Mouse (Mus musculus) kidney, embryonic 15.5 days (tissue): ENCODE measurements around the gene Rpp38. TPM values are rescaled to one million over a fixed set of nuclear protein-coding genes. Genes with fewer than 3 reads are reported as not detected.
A peak's percentile ranks its signal among the peaks of the same experiment; 100 is the strongest.

ENCODE experiments used
- ATAC-seq: fragments of 200-750 bp; cut with Nextera tagmentation; replicated peaks from 2 replicates; pipeline ENCODE4 v1.8.0; 2017; ENCODE audit warnings: moderate TSS enrichment; ENCODE audit not compliant: low FRiP score
- H3K27ac ChIP-seq: fragments of 300-500 bp; sonication (generic); 2 replicates; pipeline ENCODE4 v1.5.1; 2015; ENCODE audit warnings: mild to moderate bottlenecking, inconsistent platforms
- H3K27me3 ChIP-seq: fragments of 300-500 bp; sonication (generic); 2 replicates; pipeline ENCODE4 v1.6.1; 2015; ENCODE audit warnings: inconsistent platforms
- H3K36me3 ChIP-seq: fragments of 300-500 bp; sonication (generic); 2 replicates; pipeline ENCODE4 v1.6.1; 2015; ENCODE audit warnings: inconsistent platforms
- H3K4me1 ChIP-seq: fragments of 300-500 bp; sonication (generic); 2 replicates; pipeline ENCODE4 v1.6.1; 2015; ENCODE audit warnings: inconsistent platforms
- H3K4me2 ChIP-seq: fragments of 300-500 bp; sonication (generic); 2 replicates; pipeline ENCODE4 v1.6.1; 2015; ENCODE audit warnings: moderate library complexity, mild to moderate bottlenecking, inconsistent platforms
- H3K4me3 ChIP-seq: fragments of 300-500 bp; sonication (generic); replicated peaks from 2 replicates; pipeline ENCODE4 v1.5.1; 2015; ENCODE audit warnings: mild to moderate bottlenecking, inconsistent platforms
- H3K9ac ChIP-seq: fragments of 300-500 bp; sonication (generic); 2 replicates; pipeline ENCODE4 v1.6.1; 2015; ENCODE audit warnings: mild to moderate bottlenecking, inconsistent platforms
- H3K9me3 ChIP-seq: fragments of 300-500 bp; sonication (generic); replicated peaks from 2 replicates; pipeline ENCODE4 v1.6.1; 2016; ENCODE audit warnings: inconsistent platforms
- WGBS: fragments of 180-500 bp; shearing (Covaris S2); methylation state at CpG from one replicate; pipeline ENCODE4 v1.1.7; 2015; ENCODE audit warnings: mixed read lengths; 5-methylcytosine and 5-hydroxymethylcytosine counted together
- polyA plus RNA-seq: library from polyadenylated mRNA; unstranded; fragments of >200 nt; fragmentation: Nextera tagmentation; extraction: Ambion mirVana; gene quantifications from 2 replicates; pipeline ENCODE4 v1.2.1, GENCODE M21; 2015

The Rpp38 gene
- polyA plus RNA-seq, 1 experiment from 2014 or later: 20.3 TPM

DNA sequence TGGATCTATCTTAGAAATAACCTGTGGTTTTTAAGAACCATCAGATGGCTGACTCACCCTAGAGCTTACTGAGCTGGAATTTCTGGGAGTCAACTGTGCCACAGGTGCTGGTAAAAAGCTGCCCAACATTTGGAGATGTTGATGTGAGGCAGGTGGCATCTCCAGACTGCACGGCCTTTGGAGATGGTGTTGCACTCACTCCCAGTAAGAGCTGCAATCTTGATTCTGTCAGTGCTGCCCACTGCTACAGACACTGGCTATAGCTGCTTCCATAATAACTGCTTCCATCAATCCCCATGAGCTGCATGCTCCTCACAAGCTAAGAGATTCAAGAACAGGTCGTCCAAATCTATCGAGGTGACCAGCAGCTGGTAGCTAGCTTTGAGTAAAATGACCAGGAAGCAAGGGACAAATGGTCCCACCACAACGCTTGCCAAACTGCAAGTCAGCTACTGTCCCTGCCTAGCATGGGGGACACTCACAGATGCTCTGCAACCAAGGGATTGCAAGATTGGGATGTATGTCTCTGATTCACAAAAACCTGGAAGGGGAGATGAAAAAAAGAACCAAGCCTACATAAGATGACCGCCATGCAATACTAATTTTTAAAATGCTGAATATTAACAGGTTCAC, 1.3 kb downstream of the Rpp38 start:
- WGBS: 69% methylated on average over 5 of the region's 5 CpGs

DNA sequence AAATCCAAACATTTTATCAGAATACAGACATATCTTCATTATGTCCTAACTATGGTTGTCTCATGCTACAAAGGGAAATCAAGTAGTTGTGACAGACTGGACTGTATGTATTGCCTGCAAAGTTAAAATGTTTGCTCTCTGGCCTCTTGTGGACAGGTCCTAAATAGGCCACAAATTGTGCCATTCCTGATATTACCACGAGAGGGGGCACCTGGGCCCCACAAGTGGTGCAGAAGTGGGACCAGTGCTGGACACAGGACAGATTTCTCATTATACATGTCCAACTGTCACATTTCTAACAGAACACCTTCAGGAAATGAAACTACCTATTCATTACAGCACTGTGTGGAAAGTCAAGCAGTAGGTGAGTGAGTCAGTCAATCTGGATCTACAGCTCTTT, 5.1 kb downstream of the Rpp38 start:
- H3K27ac ChIP-seq: no peak overlapping the region
- H3K9me3 ChIP-seq: no peaks in the 10 kb centered on the region
- 53% methylated on average over 1 of the region's 1 CpGs for WGBS
- H3K27me3 ChIP-seq: no peaks in the 10 kb centered on the region
- H3K4me2 ChIP-seq: no peak overlapping the region
- ATAC-seq: no peak
- peaks cover 64% of the 10 kb centered on the region for H3K36me3 ChIP-seq
- peaks cover 17% of the 10 kb centered on the region for H3K4me1 ChIP-seq
- H3K4me3 ChIP-seq: no peak overlapping the region
- no peak overlapping the region for H3K9ac ChIP-seq

More for the DNA sequence above, 1.3 kb downstream of the Rpp38 start:
- Histone ChIP-seq H3K9ac (peak overlapping the region; percentile 68), H3K4me2 (peak overlapping the region; percentile 62), H3K27me3 (peaks cover 9% of the 10 kb centered on the region), H3K27ac (no peak overlapping the region), H3K36me3 (peaks cover 30% of the 10 kb centered on the region), H3K4me3 (peak overlapping the region; percentile 64), H3K4me1 (peaks cover 26% of the 10 kb centered on the region), H3K9me3 (no peaks in the 10 kb centered on the region)
- no peak for ATAC-seq

DNA sequence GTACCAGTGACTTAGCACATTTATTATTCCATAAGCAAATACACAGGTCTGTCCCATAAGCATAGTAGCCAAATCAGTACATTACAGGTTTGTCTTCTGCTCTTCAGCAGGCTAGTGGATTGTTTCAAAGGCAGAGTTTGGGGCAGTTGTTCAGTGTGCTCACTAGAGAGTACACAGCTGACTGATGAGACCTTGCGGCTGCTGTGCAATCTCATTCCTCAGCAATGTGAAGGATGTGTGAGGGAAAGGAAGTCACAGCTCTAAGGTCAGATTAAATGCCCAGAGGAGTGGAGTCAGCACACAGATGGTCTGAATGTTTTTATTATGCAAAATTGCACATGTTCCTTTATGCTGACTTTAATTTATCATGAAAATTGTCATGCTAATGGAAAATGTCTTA, 5.9 kb downstream of the Rpp38 start:
- 75% methylated on average over 1 of the region's 1 CpGs for WGBS

DNA sequence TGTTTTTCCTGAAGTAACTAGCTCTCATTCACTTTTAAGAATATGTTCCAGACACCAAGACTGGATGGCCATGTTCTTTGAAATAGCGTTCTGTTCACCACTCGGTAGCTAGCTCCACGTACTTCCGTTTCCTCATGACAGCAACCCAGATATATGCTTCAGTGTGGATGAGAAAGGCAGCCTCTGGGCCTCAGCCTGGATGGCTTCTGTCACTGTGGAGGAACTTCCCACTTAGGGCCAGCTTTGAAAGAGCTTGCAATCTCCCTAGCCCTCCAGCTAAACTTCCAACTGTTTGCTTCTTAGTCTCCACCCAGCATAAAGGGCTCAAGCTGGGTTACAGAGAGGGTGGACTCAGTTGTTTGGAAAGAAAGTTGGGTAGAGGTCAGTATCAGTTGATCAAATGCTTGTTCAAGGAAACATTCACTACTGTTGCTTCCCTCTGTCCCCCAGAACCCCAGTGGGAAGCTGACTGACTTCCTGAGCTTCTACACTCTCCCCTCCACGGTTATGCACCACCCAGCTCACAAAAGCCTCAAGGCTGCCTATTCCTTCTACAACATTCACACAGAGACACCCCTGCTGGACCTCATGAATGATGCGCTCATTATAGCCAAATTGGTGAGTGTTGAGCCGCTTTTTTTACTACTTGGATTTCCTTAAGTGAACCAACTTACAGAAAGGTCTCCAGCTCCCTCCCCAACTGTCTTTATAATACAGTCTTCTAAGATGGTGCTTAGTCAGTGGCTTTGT, 7.9 kb downstream of the Rpp38 start:
- Histone ChIP-seq H3K27ac (no peak overlapping the region), H3K9me3 (no peaks in the 10 kb centered on the region), H3K4me3 (no peak overlapping the region), H3K9ac (no peak overlapping the region), H3K36me3 (peaks cover 84% of the 10 kb centered on the region), H3K4me1 (no peaks in the 10 kb centered on the region), H3K4me2 (no peak overlapping the region), H3K27me3 (no peaks in the 10 kb centered on the region)
- ATAC-seq: no peak
- 94% methylated on average over 7 of the region's 7 CpGs for WGBS

More for the DNA sequence above, 5.9 kb downstream of the Rpp38 start:
- no peaks in the 10 kb centered on the region for H3K27me3 ChIP-seq
- H3K9me3 ChIP-seq: no peaks in the 10 kb centered on the region
- H3K36me3 ChIP-seq: peaks cover 71% of the 10 kb centered on the region
- no peak overlapping the region for H3K4me3 ChIP-seq
- H3K9ac ChIP-seq: no peak overlapping the region
- no peak overlapping the region for H3K4me2 ChIP-seq
- peaks cover 12% of the 10 kb centered on the region for H3K4me1 ChIP-seq
- no peak for ATAC-seq
- H3K27ac ChIP-seq: no peak overlapping the region

DNA sequence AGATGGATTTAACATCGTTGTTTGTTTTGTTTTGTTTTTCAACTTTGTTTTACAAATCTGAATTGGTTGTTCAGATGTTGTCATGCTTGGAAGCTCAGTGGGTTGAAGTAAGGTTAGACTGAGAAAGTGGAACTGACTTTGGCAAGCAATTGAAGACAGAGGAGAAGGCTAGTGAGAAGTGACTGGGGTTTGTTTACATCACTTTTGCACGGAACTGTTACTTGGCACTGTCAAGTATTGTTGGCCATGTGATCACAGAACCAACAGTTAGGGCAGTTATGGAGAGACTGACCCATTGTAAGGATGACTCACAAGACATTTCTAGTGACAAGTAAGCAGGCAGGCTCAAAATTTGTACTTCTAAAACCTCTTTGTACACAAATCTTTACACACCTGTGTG, 9.3 kb downstream of the Rpp38 start:
- Histone ChIP-seq H3K9ac (no peak overlapping the region), H3K9me3 (no peaks in the 10 kb centered on the region), H3K4me3 (no peak overlapping the region), H3K4me1 (no peaks in the 10 kb centered on the region), H3K27me3 (no peaks in the 10 kb centered on the region), H3K27ac (no peak overlapping the region), H3K36me3 (peaks cover 82% of the 10 kb centered on the region), H3K4me2 (no peak overlapping the region)
- WGBS: 87% methylated on average over 2 of the region's 2 CpGs
- ATAC-seq: no peak

DNA sequence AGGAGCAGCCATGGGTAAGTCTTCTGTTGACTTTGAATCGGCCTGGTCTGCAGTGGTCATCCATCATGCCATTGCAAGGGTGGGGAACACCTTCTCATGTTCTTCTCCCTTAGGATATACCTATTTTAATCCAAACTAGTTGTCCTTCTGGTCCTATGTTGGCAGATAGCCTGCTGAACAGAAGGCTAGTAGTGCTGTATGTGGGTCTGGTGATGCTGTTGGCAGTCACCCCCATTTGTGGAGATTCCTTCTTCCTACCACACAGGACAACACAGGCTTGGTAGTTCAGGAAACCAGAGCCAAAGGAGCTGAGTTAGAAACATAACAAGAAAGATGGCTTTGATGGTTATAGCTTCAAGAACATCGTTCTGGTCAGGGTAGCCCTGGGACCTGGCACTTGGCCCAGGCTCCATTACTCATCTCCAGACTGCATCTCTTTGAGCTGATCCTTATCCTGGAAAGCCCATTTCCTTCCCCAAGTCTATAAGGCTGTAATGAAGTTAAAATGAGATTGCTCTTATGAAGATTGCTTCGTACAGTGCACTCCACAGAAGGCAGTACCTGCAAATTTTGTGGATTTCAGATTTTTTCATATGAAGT, 26.9 kb downstream of the Rpp38 start:
- WGBS: 48% methylated on average over 3 of the region's 3 CpGs
- Histone ChIP-seq H3K9ac (no peak overlapping the region), H3K27ac (no peak overlapping the region), H3K36me3 (peaks cover 14% of the 10 kb centered on the region), H3K9me3 (no peaks in the 10 kb centered on the region), H3K4me3 (no peak overlapping the region), H3K4me2 (no peak overlapping the region), H3K4me1 (peaks cover 10% of the 10 kb centered on the region; the same call in 1 of the 2 replicates), H3K27me3 (no peaks in the 10 kb centered on the region)
- ATAC-seq: no peak

DNA sequence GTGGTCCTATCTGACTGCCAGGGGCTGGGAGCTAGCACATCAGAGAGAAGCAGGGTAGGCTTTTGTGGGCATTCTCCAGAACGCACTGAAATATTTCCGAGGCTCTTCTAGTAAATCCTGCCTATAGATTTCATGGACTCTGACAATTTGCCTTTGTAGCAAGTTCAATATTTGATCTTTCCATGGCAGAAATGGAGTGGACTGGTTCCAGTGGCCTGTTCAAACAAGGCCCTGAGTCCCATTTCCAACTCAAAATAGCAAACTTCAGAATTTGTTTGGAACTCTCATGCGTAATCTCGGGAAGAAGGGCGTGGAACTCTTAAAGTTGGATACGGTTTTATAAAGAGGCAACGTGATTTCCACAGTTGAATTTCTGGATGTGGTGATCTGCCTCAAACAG, 36.6 kb downstream of the Rpp38 start:
- Histone ChIP-seq H3K9ac (no peak overlapping the region), H3K9me3 (no peaks in the 10 kb centered on the region), H3K4me3 (no peak overlapping the region), H3K4me1 (no peaks in the 10 kb centered on the region), H3K27me3 (no peaks in the 10 kb centered on the region), H3K27ac (no peak overlapping the region), H3K4me2 (no peak overlapping the region), H3K36me3 (no peaks in the 10 kb centered on the region)
- no peak for ATAC-seq
- 90% methylated on average over 7 of the region's 7 CpGs for WGBS

DNA sequence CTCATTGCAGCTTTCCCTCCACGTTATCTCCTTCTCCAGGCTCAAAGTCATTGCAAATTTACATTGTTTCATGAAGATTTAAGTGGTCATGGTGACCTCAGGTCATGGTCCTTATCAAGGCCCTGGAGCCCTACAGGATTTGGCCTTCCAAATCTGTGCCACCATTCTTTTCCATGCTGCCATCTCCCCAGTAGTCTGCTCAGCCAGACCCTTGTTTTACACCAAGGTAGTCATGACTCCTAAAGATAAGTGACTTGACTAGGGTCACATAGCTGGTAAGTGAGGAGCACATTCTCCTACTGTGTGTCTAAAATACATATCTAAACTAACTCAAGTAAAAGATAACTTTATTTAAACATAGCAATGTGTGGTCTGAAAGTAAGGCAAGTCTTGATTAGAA, 40.3 kb downstream of the Rpp38 start:
- ATAC-seq: no peak
- Histone ChIP-seq H3K4me3 (no peak overlapping the region), H3K27me3 (no peaks in the 10 kb centered on the region), H3K4me1 (no peaks in the 10 kb centered on the region), H3K36me3 (no peaks in the 10 kb centered on the region), H3K9me3 (no peaks in the 10 kb centered on the region), H3K4me2 (no peak overlapping the region), H3K27ac (no peak overlapping the region), H3K9ac (no peak overlapping the region)
- WGBS: 78% methylated on average over 1 of the region's 1 CpGs

DNA sequence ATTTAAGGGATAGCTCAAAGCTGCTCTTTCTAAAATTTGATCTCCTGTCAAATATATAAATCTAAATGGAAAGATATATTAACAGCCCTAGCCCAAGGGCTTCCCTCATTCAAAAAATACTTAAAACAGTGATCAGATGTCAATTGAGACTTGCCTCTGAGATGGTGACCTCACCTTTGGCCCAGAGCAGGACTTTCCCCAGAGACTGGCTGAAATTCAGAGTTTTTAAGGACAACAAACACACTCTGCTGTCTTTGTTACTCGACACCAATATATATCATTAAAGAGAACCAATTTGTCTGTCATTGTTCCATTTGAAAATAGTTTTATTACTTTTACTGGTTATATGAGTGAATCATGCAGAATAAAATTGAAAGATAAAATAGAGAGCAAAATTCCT, 42.9 kb downstream of the Rpp38 start:
- WGBS: 66% methylated on average over 1 of the region's 1 CpGs
- no peak overlapping the region for H3K4me2 ChIP-seq

DNA sequence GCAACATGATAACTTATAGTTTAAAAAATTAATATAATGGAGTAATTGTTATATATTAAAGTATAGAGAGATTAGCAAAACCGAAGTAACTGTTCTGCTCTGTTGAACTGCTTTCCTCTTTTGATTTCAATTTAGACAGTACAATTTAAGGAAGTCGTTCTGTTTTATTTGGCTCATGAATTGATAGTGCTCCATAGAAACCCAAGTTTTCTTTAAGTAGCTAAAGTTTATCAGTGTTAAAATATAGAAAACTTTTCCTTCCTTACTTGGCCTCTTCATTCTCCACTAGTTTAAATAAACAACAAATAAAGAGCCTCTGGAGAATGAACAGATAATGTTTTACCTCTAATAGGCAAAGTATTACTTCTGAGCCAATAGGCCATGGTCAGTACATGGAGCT, 46.2 kb downstream of the Rpp38 start:
- H3K4me1 ChIP-seq: peaks cover 17% of the 10 kb centered on the region
- H3K4me2 ChIP-seq: no peak overlapping the region
- H3K36me3 ChIP-seq: no peaks in the 10 kb centered on the region
- WGBS: 51% methylated on average over 2 of the region's 2 CpGs
- no peak overlapping the region for H3K4me3 ChIP-seq
- H3K27me3 ChIP-seq: no peaks in the 10 kb centered on the region
- no peaks in the 10 kb centered on the region for H3K9me3 ChIP-seq
- ATAC-seq: no peak
- no peak overlapping the region for H3K27ac ChIP-seq
- no peak overlapping the region for H3K9ac ChIP-seq

More for the DNA sequence above, 42.9 kb downstream of the Rpp38 start:
- no peaks in the 10 kb centered on the region for H3K36me3 ChIP-seq
- H3K4me3 ChIP-seq: no peak overlapping the region
- H3K4me1 ChIP-seq: peaks cover 9% of the 10 kb centered on the region
- no peak overlapping the region for H3K9ac ChIP-seq
- H3K27me3 ChIP-seq: no peaks in the 10 kb centered on the region
- no peak overlapping the region for H3K27ac ChIP-seq
- ATAC-seq: no peak
- H3K9me3 ChIP-seq: no peaks in the 10 kb centered on the region

DNA sequence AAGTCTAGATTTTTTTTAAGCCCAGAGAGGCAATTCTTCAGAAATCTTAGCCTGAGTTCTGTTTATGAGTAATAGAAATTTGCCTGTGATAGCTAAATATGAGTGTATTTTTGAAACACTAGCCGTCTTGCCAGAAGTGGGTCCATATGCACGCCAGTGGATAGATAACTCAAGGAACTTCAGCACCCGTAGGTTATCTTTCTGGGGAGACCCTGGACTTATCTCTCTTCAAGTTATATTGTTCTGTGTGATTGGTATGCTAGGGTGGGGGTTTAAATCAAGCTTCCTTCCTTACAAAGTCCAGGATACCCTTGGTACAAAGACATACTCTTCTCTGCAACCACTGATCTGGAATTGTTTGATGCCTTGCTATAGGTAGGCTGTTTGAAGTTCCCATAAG, 46.7 kb downstream of the Rpp38 start:
- no peak overlapping the region for H3K27ac ChIP-seq
- H3K4me1 ChIP-seq: peaks cover 17% of the 10 kb centered on the region
- no peak for ATAC-seq
- H3K9me3 ChIP-seq: no peaks in the 10 kb centered on the region
- WGBS: 78% methylated on average over 3 of the region's 3 CpGs
- H3K9ac ChIP-seq: no peak overlapping the region
- peak overlapping the region; percentile 88 for H3K4me2 ChIP-seq
- peak overlapping the region; percentile 84; the same call in 1 of the 2 replicates for H3K4me3 ChIP-seq
- H3K36me3 ChIP-seq: no peaks in the 10 kb centered on the region
- H3K27me3 ChIP-seq: no peaks in the 10 kb centered on the region

DNA sequence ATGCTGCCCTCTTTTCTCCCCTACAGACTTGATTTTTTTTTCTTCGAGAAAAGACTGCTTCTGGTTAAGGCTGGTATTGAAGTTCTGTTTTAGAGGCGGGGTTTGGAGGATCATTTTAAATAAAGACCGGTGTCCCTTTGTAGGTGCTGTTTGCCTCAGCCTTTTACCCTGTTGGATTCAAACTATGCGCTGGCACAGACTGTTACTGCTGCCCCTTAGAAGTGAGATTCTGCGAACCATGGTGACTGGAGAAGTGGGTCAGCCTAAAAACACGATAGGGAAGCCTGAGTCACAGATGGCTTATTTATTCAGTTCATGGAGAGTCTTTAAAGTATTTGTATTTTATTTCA, 47.3 kb downstream of the Rpp38 start:
- peak overlapping the region; percentile 91; the same call in 1 of the 2 replicates for H3K27ac ChIP-seq
- WGBS: 4% methylated on average over 6 of the region's 6 CpGs
- H3K4me3 ChIP-seq: peak overlapping the region; percentile 84
- peak overlapping the region; percentile 88 for H3K4me2 ChIP-seq
- H3K36me3 ChIP-seq: no peaks in the 10 kb centered on the region
- H3K9me3 ChIP-seq: no peaks in the 10 kb centered on the region
- peaks cover 17% of the 10 kb centered on the region for H3K4me1 ChIP-seq
- peak overlapping the region; percentile 81 for H3K9ac ChIP-seq
- H3K27me3 ChIP-seq: no peaks in the 10 kb centered on the region
- ATAC-seq: no peak
